Mouse (Mus musculus) ES-E14 (cell line): ENCODE measurements around the gene Myh7b.

Experiments used
- CHD2 ChIP-seq: IDR thresholded peaks from 2 replicates; pipeline ENCODE4 v1.6.1; 2014; ENCODE audit warnings: mild to moderate bottlenecking, low read depth, low read length, inconsistent platforms
- MAFK ChIP-seq: IDR thresholded peaks from 2 replicates; pipeline ENCODE4 v1.6.1; 2014; ENCODE audit warnings: mild to moderate bottlenecking, low read depth, low read length, inconsistent platforms; ENCODE audit not compliant: insufficient read depth
- ZNF384 ChIP-seq: IDR thresholded peaks from 2 replicates; pipeline ENCODE4 v1.6.1; 2012; ENCODE audit warnings: low read depth, low read length, inconsistent platforms

GRCm38 (mm10) chr2:155573996-155574395 is 37.0 kb upstream of the Myh7b start:
- TF ChIP-seq MAFK (no peak), ZNF384 (no peak), CHD2 (no peak)
